Mouse (Mus musculus) liver, adult 2 months (tissue): ENCODE measurements around the gene Nid2.

ENCODE experiments used
- CTCF ChIP-seq: fragments of 200-500 bp; IDR thresholded peaks from 2 replicates; pipeline ENCODE4 v1.5.1; 2011; ENCODE audit warnings: low read depth, low read length, control low read depth
- POLR2A ChIP-seq: fragments of 200-500 bp; IDR thresholded peaks from 2 replicates; pipeline ENCODE4 v1.6.1; 2011; ENCODE audit warnings: low read length, control low read depth; ENCODE audit not compliant: insufficient read depth; ENCODE audit errors: extremely low read depth

GRCm38 (mm10) chr14:19706997-19707396 lies 44.1 kb upstream of the Nid2 start:
- no peak for TF ChIP-seq POLR2A
- no peak for TF ChIP-seq CTCF
